Mouse (Mus musculus) gastrocnemius, adult 18-20 months (tissue): ENCODE data around the gene Lrrc4b. TPM values are rescaled to one million over a fixed set of nuclear protein-coding genes. Genes with fewer than 3 reads are reported as not detected.

Experiments used
- DNase-seq: peaks from one replicate; pipeline ENCODE4 v3.0.0; 2021; ENCODE audit warnings: low spot score
- total RNA-seq, 2 experiments: library from RNA; stranded (reverse); gene quantifications; 2 replicates each; pipeline ENCODE4 v1.2.3; 2021

Lrrc4b gene
- total RNA-seq, 2 experiments from 2014 or later = 0.12 TPM; not detected in 1

- no peak for DNase-seq
These were observed 34.9 kb downstream of the Lrrc4b start for GRCm38 (mm10) chr7:44463556-44464225.

- DNase-seq = no peak
These were observed 35.7 kb downstream of the Lrrc4b start for GRCm38 (mm10) chr7:44464511-44464910.

- DNase-seq = no peak
These were observed 36.3 kb downstream of the Lrrc4b start, which contains the start of gene Aspdh for GRCm38 (mm10) chr7:44465111-44465510. TSS of gene Aspdh (plus strand) at chr7:44465391.

GRCm38 (mm10) chr7:44466006-44466887 lies 37.4 kb downstream of the Lrrc4b start:
- no peak for DNase-seq

- no peak for DNase-seq
These were observed 38.1 kb downstream of the Lrrc4b start for GRCm38 (mm10) chr7:44466888-44467311.

GRCm38 (mm10) chr7:44467811-44468411 lies 39.1 kb downstream of the Lrrc4b start, which contains the start of gene Josd2:
TSS of gene Josd2 (plus strand) at chr7:44467980.
- DNase-seq = peak; percentile 97

GRCm38 (mm10) chr7:44468644-44469285 lies 39.9 kb downstream of the Lrrc4b start:
- DNase-seq = no peak

- no peak for DNase-seq
These were observed 41.2 kb downstream of the Lrrc4b start for GRCm38 (mm10) chr7:44469677-44470675.

GRCm38 (mm10) chr7:44470696-44471612 lies 42.1 kb downstream of the Lrrc4b start:
- DNase-seq = no peak

GRCm38 (mm10) chr7:44471880-44472557 lies 43.2 kb downstream of the Lrrc4b start:
- DNase-seq = peak; percentile 69

- no peak for DNase-seq
These were observed 43.7 kb downstream of the Lrrc4b start for GRCm38 (mm10) chr7:44472558-44472885.

GRCm38 (mm10) chr7:44472961-44473646 lies 44.3 kb downstream of the Lrrc4b start:
- peak; percentile 89 for DNase-seq

GRCm38 (mm10) chr7:44474419-44474818 lies 45.6 kb downstream of the Lrrc4b start:
- peak; percentile 62 for DNase-seq

- no peak for DNase-seq
These were observed 46.3 kb downstream of the Lrrc4b start for GRCm38 (mm10) chr7:44475046-44475614.

- no peak for DNase-seq
These were observed 54.1 kb downstream of the Lrrc4b start for GRCm38 (mm10) chr7:44482836-44483435.

- DNase-seq = no peak
These were observed 55.3 kb downstream of the Lrrc4b start for GRCm38 (mm10) chr7:44484109-44484508.

GRCm38 (mm10) chr7:44484841-44485571 lies 56.2 kb downstream of the Lrrc4b start:
- peak; percentile 69 for DNase-seq
